Mouse (Mus musculus) limb, embryonic 11.5 days (tissue): ENCODE measurements around the gene Plcb2. TPM values are rescaled to one million over a fixed set of nuclear protein-coding genes. Genes with fewer than 3 reads are reported as not detected.

Experiments used
- ATAC-seq: fragments of 200-750 bp; cut with Nextera tagmentation; 2 replicates; pipeline ENCODE4 v1.8.0; 2017; ENCODE audit warnings: low read depth; ENCODE audit not compliant: insufficient number of reproducible peaks, low FRiP score, low TSS enrichment
- DNase-seq: peaks from one replicate; pipeline ENCODE4 v3.0.0-alpha.2; 2015; ENCODE audit warnings: low spot score
- H3K27ac ChIP-seq: fragments of 300-500 bp; sonication (generic); replicated peaks from 2 replicates; pipeline ENCODE4 v1.5.1; 2014; ENCODE audit warnings: low read depth, mild to moderate bottlenecking, low read length
- H3K27me3 ChIP-seq: fragments of 300-500 bp; sonication (generic); 2 replicates; pipeline ENCODE4 v1.6.1; 2014; ENCODE audit warnings: mild to moderate bottlenecking, low read length, mixed read lengths; ENCODE audit not compliant: control insufficient read depth, insufficient read depth
- H3K36me3 ChIP-seq: fragments of 300-500 bp; sonication (generic); 2 replicates; pipeline ENCODE4 v1.6.1; 2014; ENCODE audit warnings: mild to moderate bottlenecking, low read length, moderate library complexity, mixed read lengths; ENCODE audit not compliant: control insufficient read depth, insufficient read depth
- H3K4me1 ChIP-seq: fragments of 300-500 bp; sonication (generic); 2 replicates; pipeline ENCODE4 v1.6.1; 2014; ENCODE audit warnings: low read length, mixed read lengths; ENCODE audit not compliant: control insufficient read depth, insufficient read depth
- H3K4me2 ChIP-seq: fragments of 300-500 bp; sonication (generic); 2 replicates; pipeline ENCODE4 v1.6.1; 2014; ENCODE audit warnings: low read depth, mild to moderate bottlenecking, moderate library complexity; ENCODE audit not compliant: severe bottlenecking
- H3K4me3 ChIP-seq: fragments of 300-500 bp; sonication (generic); 2 replicates; pipeline ENCODE4 v1.5.1; 2014; ENCODE audit warnings: low read depth, low read length
- H3K9ac ChIP-seq: fragments of 300-500 bp; sonication (generic); 2 replicates; pipeline ENCODE4 v1.6.1; 2014; ENCODE audit warnings: mild to moderate bottlenecking, low read length
- H3K9me3 ChIP-seq: fragments of 300-500 bp; sonication (generic); 2 replicates; pipeline ENCODE4 v1.6.1; 2016; ENCODE audit warnings: low read length; ENCODE audit not compliant: control insufficient read depth
- WGBS: fragments of 180-500 bp; shearing (Covaris S2); extraction: QIAGEN DNeasy Blood & Tissue Kit; methylation state at CpG from one replicate; pipeline ENCODE4 v1.1.7; 2014; 5-methylcytosine and 5-hydroxymethylcytosine counted together
- polyA plus RNA-seq: library from polyadenylated mRNA; unstranded; fragments of >200 nt; fragmentation: Nextera tagmentation; extraction: Ambion mirVana; gene quantifications from 2 replicates; pipeline ENCODE4 v1.2.1, GENCODE M21; 2014

Plcb2 gene
- polyA plus RNA-seq, 1 experiment from 2014 or later = 0.57 TPM

DNA sequence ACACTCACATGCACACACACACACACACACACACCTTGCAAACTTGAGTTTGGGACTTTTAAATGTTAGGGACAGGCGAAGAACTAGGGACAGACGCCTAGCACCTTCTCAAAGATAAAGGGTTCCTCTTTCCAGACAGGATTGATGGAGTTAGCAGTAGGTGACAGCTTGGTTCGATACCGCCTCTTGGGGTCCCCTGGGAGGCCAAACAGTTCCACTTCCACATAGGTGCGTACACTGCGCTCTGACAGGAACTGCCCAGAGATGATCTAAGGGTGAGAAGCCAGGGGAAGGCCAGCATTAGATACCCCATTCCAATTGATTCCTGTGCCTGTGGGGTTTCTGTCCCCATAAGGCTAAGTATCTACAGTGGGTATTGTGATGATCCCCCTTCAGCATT, 14.6 kb downstream of the Plcb2 start:
- H3K4me3 ChIP-seq = no peak overlapping the region
- H3K9me3 ChIP-seq = no peaks in the 10 kb centered on the region
- H3K9ac ChIP-seq = no peak overlapping the region
- 91% methylated on average over 6 of the region's 6 CpGs for WGBS
- H3K27ac ChIP-seq = no peak overlapping the region
- peaks cover 38% of the 10 kb centered on the region for H3K27me3 ChIP-seq
- DNase-seq (no peak), ATAC-seq (no peak)
- no peak overlapping the region for H3K4me2 ChIP-seq
- no peaks in the 10 kb centered on the region for H3K36me3 ChIP-seq
- peaks cover 14% of the 10 kb centered on the region for H3K4me1 ChIP-seq

DNA sequence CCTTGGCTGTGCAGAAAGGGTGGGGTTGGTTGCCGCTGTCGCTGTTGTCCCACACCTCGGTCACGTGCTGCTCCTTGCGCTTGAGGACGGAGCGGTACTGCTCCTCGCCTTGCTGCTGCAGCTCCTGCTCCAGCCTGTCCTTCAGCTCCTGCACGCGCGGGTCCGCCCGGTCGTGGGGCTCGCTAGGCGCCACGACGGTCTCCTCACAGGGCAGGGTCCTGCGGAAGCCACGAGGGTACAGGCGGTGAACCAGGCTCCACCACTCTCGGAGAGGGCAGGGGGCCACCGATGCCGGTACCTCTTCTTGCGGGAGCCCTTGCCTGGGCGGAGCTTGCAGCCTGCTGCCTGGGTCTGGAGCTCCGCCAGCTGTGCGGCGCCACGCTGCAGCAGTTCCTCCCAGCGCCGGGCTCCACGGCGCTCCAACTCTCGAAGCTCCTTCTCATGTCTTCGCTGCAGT, 17.2 kb downstream of the Plcb2 start:
- ATAC-seq = peak; percentile 55

DNA sequence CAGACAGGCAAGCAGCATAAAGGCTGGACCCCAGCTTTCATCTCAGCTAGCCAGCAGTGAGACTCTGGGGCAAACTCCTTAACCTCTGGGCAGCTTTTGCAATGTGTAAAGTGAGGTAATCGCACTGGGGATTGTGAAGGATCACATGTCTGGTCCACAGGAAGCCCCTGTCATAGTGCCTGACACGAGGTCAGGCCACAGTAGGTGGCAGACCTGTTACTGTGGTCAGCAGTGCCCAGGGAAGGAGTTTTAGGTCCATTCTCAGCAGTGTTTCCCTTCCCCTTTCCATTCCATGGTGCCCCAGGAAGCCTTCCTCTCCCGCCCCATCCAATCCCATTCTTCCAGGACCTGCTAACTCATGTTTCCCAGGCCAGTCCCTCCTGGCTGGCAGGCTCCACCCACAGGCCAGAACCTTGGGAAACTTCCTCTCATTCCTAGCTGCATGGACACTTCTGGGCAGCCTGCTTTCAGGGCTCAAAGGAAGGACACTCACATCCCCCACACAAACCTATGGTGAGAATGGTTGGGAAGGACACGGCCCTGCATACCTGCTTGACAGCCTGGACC, 18.5 kb downstream of the Plcb2 start:
- WGBS = 27% methylated on average over 4 of the region's 4 CpGs
- Histone ChIP-seq H3K4me2 (no peak overlapping the region), H3K9me3 (no peaks in the 10 kb centered on the region), H3K27me3 (peaks cover 77% of the 10 kb centered on the region), H3K36me3 (no peaks in the 10 kb centered on the region), H3K9ac (no peak overlapping the region), H3K27ac (no peak overlapping the region), H3K4me3 (no peak overlapping the region), H3K4me1 (peaks cover 19% of the 10 kb centered on the region)
- ATAC-seq (no peak), DNase-seq (no peak)

More for the DNA sequence above, 17.2 kb downstream of the Plcb2 start:
- no peak overlapping the region for H3K27ac ChIP-seq
- DNase-seq = peak; percentile 69
- no peaks in the 10 kb centered on the region for H3K9me3 ChIP-seq
- H3K4me3 ChIP-seq = peak overlapping the region; percentile 27
- peaks cover 63% of the 10 kb centered on the region for H3K27me3 ChIP-seq
- WGBS = under 1% methylated on average over 36 of the region's 36 CpGs
- no peaks in the 10 kb centered on the region for H3K36me3 ChIP-seq
- H3K4me2 ChIP-seq = peak overlapping the region; percentile 79
- H3K4me1 ChIP-seq = peaks cover 19% of the 10 kb centered on the region
- 0 out of 2 replicates have a peak overlapping the region, but pooled peaks have one; percentile 32 for H3K9ac ChIP-seq

DNA sequence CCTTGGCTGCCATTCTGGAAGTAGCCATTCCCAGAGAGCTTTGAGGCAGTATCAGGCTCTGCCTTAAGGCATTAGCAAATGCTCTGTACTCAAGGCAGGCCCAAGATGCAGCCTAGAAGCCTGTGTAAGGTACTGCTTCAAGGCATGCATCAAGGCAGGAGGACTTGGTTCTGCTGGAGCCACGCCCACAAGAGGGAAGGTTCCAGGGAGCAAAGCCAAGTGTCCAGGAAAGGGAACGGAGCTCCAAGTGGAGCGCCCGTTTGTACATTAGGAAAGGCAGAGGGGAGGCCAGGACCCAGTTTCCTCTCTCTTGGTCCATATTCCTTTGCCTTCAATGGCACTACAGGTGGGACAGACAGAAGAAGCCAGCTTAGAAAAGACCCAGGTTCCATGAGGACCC, 19.8 kb downstream of the Plcb2 start:
- Histone ChIP-seq H3K4me2 (no peak overlapping the region), H3K36me3 (no peaks in the 10 kb centered on the region), H3K9me3 (no peaks in the 10 kb centered on the region), H3K4me1 (peaks cover 28% of the 10 kb centered on the region), H3K4me3 (no peak overlapping the region), H3K9ac (no peak overlapping the region), H3K27me3 (peaks cover 89% of the 10 kb centered on the region), H3K27ac (no peak overlapping the region)
- ATAC-seq (no peak), DNase-seq (no peak)
- WGBS = 70% methylated on average over 4 of the region's 4 CpGs

DNA sequence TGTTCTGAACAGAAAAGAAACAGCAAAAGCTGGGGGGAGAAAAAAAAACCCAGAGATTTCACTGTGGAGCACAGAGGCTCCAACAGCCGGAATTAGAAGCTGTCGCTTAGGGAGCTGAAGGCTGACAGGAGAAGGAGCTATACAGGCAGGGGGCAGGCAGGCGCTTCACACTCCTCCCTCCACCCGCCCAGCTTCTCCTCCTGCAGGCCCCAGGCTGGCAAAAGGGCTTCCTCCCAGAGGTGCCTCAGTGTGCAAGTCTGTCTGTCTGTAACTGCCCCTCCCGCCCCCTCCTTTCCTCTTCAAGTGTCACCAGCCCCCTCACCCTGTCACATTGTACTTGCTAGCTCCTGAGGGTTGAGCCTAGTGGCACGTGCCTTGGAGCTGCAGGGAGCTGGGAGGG, 21.8 kb downstream of the Plcb2 start:
- DNase-seq = no peak
- no peak overlapping the region for H3K4me3 ChIP-seq
- H3K9me3 ChIP-seq = no peaks in the 10 kb centered on the region
- H3K27ac ChIP-seq = no peak overlapping the region
- no peak overlapping the region for H3K9ac ChIP-seq
- no peaks in the 10 kb centered on the region for H3K36me3 ChIP-seq
- peaks cover 39% of the 10 kb centered on the region for H3K4me1 ChIP-seq
- H3K27me3 ChIP-seq = peaks cover 94% of the 10 kb centered on the region
- no peak overlapping the region for H3K4me2 ChIP-seq
- WGBS = 2% methylated on average over 6 of the region's 6 CpGs
- ATAC-seq = no peak

DNA sequence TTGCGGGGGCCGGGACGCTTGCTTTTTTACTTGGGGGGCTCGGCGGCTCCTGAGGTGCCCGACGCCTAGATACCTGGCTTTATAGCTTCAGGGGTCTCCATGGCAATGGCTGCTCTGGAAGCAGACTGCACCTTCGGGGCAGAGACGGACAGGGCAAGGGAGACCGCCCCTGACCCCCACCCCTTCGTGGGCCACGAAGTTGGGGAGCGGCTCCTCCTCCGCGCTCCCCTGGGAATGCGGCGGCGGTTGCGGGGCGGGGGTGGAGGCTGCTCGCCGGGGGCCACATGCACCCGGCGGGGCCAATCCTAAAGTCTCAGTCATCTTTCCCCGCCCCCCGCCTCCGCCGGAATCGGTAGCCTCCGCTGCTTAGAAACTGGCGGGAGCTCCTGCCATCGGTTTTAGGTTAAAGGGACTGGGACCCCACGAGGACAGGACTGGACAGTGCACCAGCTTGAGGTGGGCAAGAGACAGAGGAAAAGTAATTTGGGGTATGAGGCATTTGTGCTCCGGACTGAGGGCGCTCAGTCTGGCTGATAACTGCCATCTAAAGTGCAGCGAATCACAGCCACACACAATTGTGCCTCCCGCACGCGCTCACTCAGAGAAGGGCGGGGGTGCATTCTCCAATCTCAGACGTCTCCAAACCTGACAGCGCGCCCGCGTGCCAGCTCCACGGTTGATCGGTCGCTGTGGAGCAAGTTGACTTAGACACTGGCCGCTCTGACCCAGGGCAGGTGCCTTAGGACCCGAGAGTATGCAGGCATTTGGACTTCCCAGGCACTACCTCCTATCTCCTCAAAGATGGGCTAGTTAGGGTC, 24.1 kb downstream of the Plcb2 start, which contains the start of gene Ankrd63:
TSS of gene Ankrd63 (minus strand) at position 51 of the 818 bp plus-strand sequence.
- H3K27ac ChIP-seq = no peak within 1 kb of the TSS
- ATAC-seq (no peak), DNase-seq (peak; percentile 47)
- H3K36me3 ChIP-seq = no peaks in the 10 kb centered on the region
- H3K9me3 ChIP-seq = no peaks in the 10 kb centered on the region
- peaks cover 31% of the 10 kb centered on the region for H3K4me1 ChIP-seq
- H3K9ac ChIP-seq = peak within 1 kb of the TSS; percentile 27; the same call in 1 of the 2 replicates
- peak within 1 kb of the TSS; percentile 60 for H3K4me2 ChIP-seq
- H3K4me3 ChIP-seq = peak within 1 kb of the TSS; percentile 35
- peaks cover 93% of the 10 kb centered on the region for H3K27me3 ChIP-seq
- 1% methylated on average over 50 of the region's 50 CpGs for WGBS

DNA sequence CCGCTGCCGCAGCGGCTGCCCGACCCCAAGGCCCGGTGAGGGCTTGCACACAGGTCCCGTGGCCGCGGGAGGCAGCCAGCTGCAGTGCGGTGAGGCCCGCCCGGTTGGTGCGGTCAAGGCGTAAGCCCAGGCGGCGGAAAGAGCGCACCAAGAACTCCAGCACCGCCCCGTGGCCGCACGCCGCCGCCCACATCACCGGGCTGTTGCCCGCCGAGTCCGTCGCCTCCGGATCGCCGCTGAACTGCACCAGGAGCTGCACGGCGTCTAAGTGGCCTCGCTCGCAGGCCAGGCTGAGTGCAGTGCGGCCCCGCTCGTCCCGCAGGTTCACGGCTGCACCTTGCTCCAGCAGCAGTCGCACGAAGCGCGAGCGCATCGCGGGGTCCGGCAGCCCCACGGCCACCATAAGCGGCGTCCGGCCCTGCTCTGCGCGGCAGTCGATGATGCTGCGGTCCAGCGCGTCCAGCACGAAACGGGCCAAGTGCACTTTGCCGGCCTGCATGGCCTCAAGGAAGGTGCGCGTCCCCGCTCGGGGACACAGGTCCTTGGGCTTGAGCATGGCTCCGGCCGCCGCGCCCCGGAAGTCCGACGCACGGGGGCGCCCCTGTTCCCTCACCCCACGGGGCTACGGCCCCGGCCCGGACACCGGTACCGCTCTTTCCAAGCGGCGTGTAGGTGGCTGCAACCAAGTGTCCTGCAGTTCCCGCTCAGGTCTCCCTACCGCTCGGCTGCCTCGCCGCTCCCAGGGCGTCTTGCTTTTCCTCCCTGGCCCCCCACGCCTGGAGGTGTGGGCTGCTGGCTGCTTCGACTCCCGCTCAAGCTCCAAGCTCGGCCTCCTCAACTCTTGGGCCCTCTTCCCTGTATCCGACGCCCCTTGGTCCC, 25.1 kb downstream of the Plcb2 start:
- H3K36me3 ChIP-seq = no peaks in the 10 kb centered on the region
- no peak overlapping the region for H3K27ac ChIP-seq
- ATAC-seq (0 out of 2 replicates have a peak, but pooled peaks have one; percentile 23), DNase-seq (peak; percentile 68)
- H3K4me2 ChIP-seq = peak overlapping the region; percentile 60
- peak overlapping the region; percentile 27; the same call in 1 of the 2 replicates for H3K9ac ChIP-seq
- peaks cover 87% of the 10 kb centered on the region for H3K27me3 ChIP-seq
- WGBS = 1% methylated on average over 93 of the region's 93 CpGs
- H3K9me3 ChIP-seq = no peaks in the 10 kb centered on the region
- peak overlapping the region; percentile 35 for H3K4me3 ChIP-seq
- H3K4me1 ChIP-seq = peaks cover 31% of the 10 kb centered on the region
